Mouse (Mus musculus): ENCODE results near the gene Iqcc. TPM values are rescaled to one million over a fixed set of nuclear protein-coding genes. Genes with fewer than 3 reads are reported as not detected.

Gene Iqcc
- polyA plus RNA-seq, 1 experiment from 2014 or later = 25.0 TPM

GRCm38 (mm10) chr4:129580347-129580746, 38.6 kb downstream of the Iqcc start:
- no peak for DNase-seq
- Histone ChIP-seq H3K4me2 (ENCODE audit: low read length) (no peak overlapping the region), H3K27ac (replicated peaks; ENCODE audit: low read depth, low read length) (no peak overlapping the region), H3K4me3 (replicated peaks; ENCODE audit: low read depth, low read length) (no peak overlapping the region), H3K4me1 (ENCODE audit: control insufficient read depth, insufficient read depth, low read length) (peaks cover 15% of the 10 kb centered on the region; the same call in 1 of the 2 replicates), H3K9me3 (ENCODE audit: control insufficient read depth, low read length) (no peaks in the 10 kb centered on the region), H3K27me3 (ENCODE audit: control insufficient read depth, insufficient read depth, low read length) (no peaks in the 10 kb centered on the region), H3K36me3 (ENCODE audit: control insufficient read depth, insufficient read depth, low read length) (no peaks in the 10 kb centered on the region), H3K9ac (replicated peaks; ENCODE audit: low read length) (no peak overlapping the region)
- WGBS = 75% methylated on average over 7 of the region's 7 CpGs
- no peak for ATAC-seq (ENCODE audit: low FRiP score, low TSS enrichment)

GRCm38 (mm10) chr4:129578466-129578865, 40.4 kb downstream of the Iqcc start, which contains the start of gene Fam167b:
Gene Fam167b, minus strand, starts transcription at chr4:129578549.
- no peak for ATAC-seq (ENCODE audit: low FRiP score, low TSS enrichment)
- Histone ChIP-seq H3K4me2 (ENCODE audit: low read length) (0 out of 2 replicates have a peak within 1 kb of the TSS, but pooled peaks have one; percentile 28), H3K9me3 (ENCODE audit: control insufficient read depth, low read length) (no peaks in the 10 kb centered on the region), H3K9ac (replicated peaks; ENCODE audit: low read length) (no peak within 1 kb of the TSS), H3K27me3 (ENCODE audit: control insufficient read depth, insufficient read depth, low read length) (no peaks in the 10 kb centered on the region), H3K27ac (replicated peaks; ENCODE audit: low read depth, low read length) (no peak within 1 kb of the TSS), H3K36me3 (ENCODE audit: control insufficient read depth, insufficient read depth, low read length) (no peaks in the 10 kb centered on the region), H3K4me3 (replicated peaks; ENCODE audit: low read depth, low read length) (no peak within 1 kb of the TSS), H3K4me1 (ENCODE audit: control insufficient read depth, insufficient read depth, low read length) (0 out of 2 replicates have a peak, but pooled peaks cover 8% of the 10 kb centered on the region)
- 92% methylated on average over 5 of the region's 5 CpGs for WGBS
- no peak for DNase-seq

GRCm38 (mm10) chr4:129577688-129578087, 41.2 kb downstream of the Iqcc start:
- ATAC-seq (ENCODE audit: low FRiP score, low TSS enrichment) (no peak), DNase-seq (no peak)
- Histone ChIP-seq H3K36me3 (ENCODE audit: control insufficient read depth, insufficient read depth, low read length) (no peaks in the 10 kb centered on the region), H3K9ac (replicated peaks; ENCODE audit: low read length) (no peak overlapping the region), H3K4me3 (replicated peaks; ENCODE audit: low read depth, low read length) (no peak overlapping the region), H3K27ac (replicated peaks; ENCODE audit: low read depth, low read length) (no peak overlapping the region), H3K27me3 (ENCODE audit: control insufficient read depth, insufficient read depth, low read length) (no peaks in the 10 kb centered on the region), H3K4me2 (ENCODE audit: low read length) (no peak overlapping the region), H3K4me1 (ENCODE audit: control insufficient read depth, insufficient read depth, low read length) (0 out of 2 replicates have a peak, but pooled peaks cover 8% of the 10 kb centered on the region), H3K9me3 (ENCODE audit: control insufficient read depth, low read length) (no peaks in the 10 kb centered on the region)
- WGBS = 80% methylated on average over 7 of the region's 7 CpGs

- Histone ChIP-seq H3K36me3 (ENCODE audit: control insufficient read depth, insufficient read depth, low read length) (no peaks in the 10 kb centered on the region), H3K4me1 (ENCODE audit: control insufficient read depth, insufficient read depth, low read length) (0 out of 2 replicates have a peak, but pooled peaks cover 8% of the 10 kb centered on the region), H3K27ac (replicated peaks; ENCODE audit: low read depth, low read length) (no peak overlapping the region), H3K9ac (replicated peaks; ENCODE audit: low read length) (peak overlapping the region; percentile 23; the same call in 1 of the 2 replicates), H3K27me3 (ENCODE audit: control insufficient read depth, insufficient read depth, low read length) (no peaks in the 10 kb centered on the region), H3K4me3 (replicated peaks; ENCODE audit: low read depth, low read length) (no peak overlapping the region), H3K9me3 (ENCODE audit: control insufficient read depth, low read length) (no peaks in the 10 kb centered on the region), H3K4me2 (ENCODE audit: low read length) (0 out of 2 replicates have a peak overlapping the region, but pooled peaks have one; percentile 28)
- WGBS = 20% methylated on average over 21 of the region's 21 CpGs
- DNase-seq = peak; percentile 83
- no peak for ATAC-seq (ENCODE audit: low FRiP score, low TSS enrichment)
These were observed 41.9 kb downstream of the Iqcc start for GRCm38 (mm10) chr4:129576863-129577491.

- H3K4me2 ChIP-seq (ENCODE audit: low read length) = no peak overlapping the region
- ATAC-seq (ENCODE audit: low FRiP score, low TSS enrichment) (no peak), DNase-seq (no peak)
- H3K9me3 ChIP-seq (ENCODE audit: control insufficient read depth, low read length) = no peaks in the 10 kb centered on the region
- H3K27me3 ChIP-seq (ENCODE audit: control insufficient read depth, insufficient read depth, low read length) = no peaks in the 10 kb centered on the region
- H3K36me3 ChIP-seq (ENCODE audit: control insufficient read depth, insufficient read depth, low read length) = no peaks in the 10 kb centered on the region
- 63% methylated on average over 7 of the region's 8 CpGs for WGBS
- H3K4me3 ChIP-seq (replicated peaks; ENCODE audit: low read depth, low read length) = no peak overlapping the region
- H3K4me1 ChIP-seq (ENCODE audit: control insufficient read depth, insufficient read depth, low read length) = 0 out of 2 replicates have a peak, but pooled peaks cover 8% of the 10 kb centered on the region
- no peak overlapping the region for H3K27ac ChIP-seq (replicated peaks; ENCODE audit: low read depth, low read length)
- no peak overlapping the region for H3K9ac ChIP-seq (replicated peaks; ENCODE audit: low read length)
These were observed 43.6 kb downstream of the Iqcc start for GRCm38 (mm10) chr4:129575171-129575844.

- H3K36me3 ChIP-seq (ENCODE audit: control insufficient read depth, insufficient read depth, low read length) = no peaks in the 10 kb centered on the region
- DNase-seq (no peak), ATAC-seq (ENCODE audit: low FRiP score, low TSS enrichment) (no peak)
- no peaks in the 10 kb centered on the region for H3K9me3 ChIP-seq (ENCODE audit: control insufficient read depth, low read length)
- no peak within 1 kb of the TSS for H3K27ac ChIP-seq (replicated peaks; ENCODE audit: low read depth, low read length)
- no peak within 1 kb of the TSS for H3K4me3 ChIP-seq (replicated peaks; ENCODE audit: low read depth, low read length)
- WGBS = 94% methylated on average over 8 of the region's 8 CpGs
- no peak within 1 kb of the TSS for H3K4me2 ChIP-seq (ENCODE audit: low read length)
- H3K27me3 ChIP-seq (ENCODE audit: control insufficient read depth, insufficient read depth, low read length) = no peaks in the 10 kb centered on the region
- 0 out of 2 replicates have a peak, but pooled peaks cover 8% of the 10 kb centered on the region for H3K4me1 ChIP-seq (ENCODE audit: control insufficient read depth, insufficient read depth, low read length)
- H3K9ac ChIP-seq (replicated peaks; ENCODE audit: low read length) = no peak within 1 kb of the TSS
These were observed 45.5 kb downstream of the Iqcc start, which contains the start of gene Lck for GRCm38 (mm10) chr4:129573430-129573829. Gene Lck, minus strand, starts transcription at chr4:129573641.

- ATAC-seq (ENCODE audit: low FRiP score, low TSS enrichment) = no peak
- Histone ChIP-seq H3K9me3 (ENCODE audit: control insufficient read depth, low read length) (no peaks in the 10 kb centered on the region), H3K4me1 (ENCODE audit: control insufficient read depth, insufficient read depth, low read length) (0 out of 2 replicates have a peak, but pooled peaks cover 8% of the 10 kb centered on the region), H3K4me2 (ENCODE audit: low read length) (no peak overlapping the region), H3K4me3 (replicated peaks; ENCODE audit: low read depth, low read length) (no peak overlapping the region), H3K27me3 (ENCODE audit: control insufficient read depth, insufficient read depth, low read length) (no peaks in the 10 kb centered on the region), H3K36me3 (ENCODE audit: control insufficient read depth, insufficient read depth, low read length) (no peaks in the 10 kb centered on the region), H3K27ac (replicated peaks; ENCODE audit: low read depth, low read length) (no peak overlapping the region), H3K9ac (replicated peaks; ENCODE audit: low read length) (no peak overlapping the region)
- 93% methylated on average over 4 of the region's 4 CpGs for WGBS
- no peak for DNase-seq
These were observed 45.9 kb downstream of the Iqcc start for GRCm38 (mm10) chr4:129573093-129573370.

GRCm38 (mm10) chr4:129572236-129573092, 46.4 kb downstream of the Iqcc start:
- no peak overlapping the region for H3K9ac ChIP-seq (replicated peaks; ENCODE audit: low read length)
- no peak for ATAC-seq (ENCODE audit: low FRiP score, low TSS enrichment)
- H3K4me2 ChIP-seq (ENCODE audit: low read length) = no peak overlapping the region
- H3K27me3 ChIP-seq (ENCODE audit: control insufficient read depth, insufficient read depth, low read length) = no peaks in the 10 kb centered on the region
- no peak overlapping the region for H3K4me3 ChIP-seq (replicated peaks; ENCODE audit: low read depth, low read length)
- 88% methylated on average over 13 of the region's 13 CpGs for WGBS
- H3K27ac ChIP-seq (replicated peaks; ENCODE audit: low read depth, low read length) = no peak overlapping the region
- H3K4me1 ChIP-seq (ENCODE audit: control insufficient read depth, insufficient read depth, low read length) = 0 out of 2 replicates have a peak, but pooled peaks cover 8% of the 10 kb centered on the region
- no peaks in the 10 kb centered on the region for H3K9me3 ChIP-seq (ENCODE audit: control insufficient read depth, low read length)
- DNase-seq = no peak
- no peaks in the 10 kb centered on the region for H3K36me3 ChIP-seq (ENCODE audit: control insufficient read depth, insufficient read depth, low read length)
